Mouse (Mus musculus) forebrain, embryonic 12.5 days (tissue): ENCODE results near the gene R3hdm2. TPM values are rescaled to one million over a fixed set of nuclear protein-coding genes. Genes with fewer than 3 reads are reported as not detected.

ENCODE experiments used
- ATAC-seq: fragments of 200-750 bp; cut with Nextera tagmentation; 2 replicates; pipeline ENCODE4 v1.8.0; 2017; ENCODE audit warnings: moderate TSS enrichment; ENCODE audit not compliant: low FRiP score
- H3K27ac ChIP-seq: fragments of 300-500 bp; sonication (generic); 2 replicates; pipeline ENCODE4 v1.5.1; 2016; ENCODE audit warnings: mild to moderate bottlenecking
- H3K27me3 ChIP-seq: fragments of 300-500 bp; sonication (generic); 2 replicates; pipeline ENCODE4 v1.6.1; 2016; ENCODE audit warnings: mild to moderate bottlenecking
- H3K36me3 ChIP-seq: fragments of 300-500 bp; sonication (generic); replicated peaks from 2 replicates; pipeline ENCODE4 v1.6.1; 2016; ENCODE audit warnings: mild to moderate bottlenecking
- H3K4me1 ChIP-seq: fragments of 300-500 bp; sonication (generic); 2 replicates; pipeline ENCODE4 v1.6.1; 2016
- H3K4me2 ChIP-seq: fragments of 300-500 bp; sonication (generic); 2 replicates; pipeline ENCODE4 v1.6.1; 2016; ENCODE audit warnings: mild to moderate bottlenecking, moderate library complexity
- H3K4me3 ChIP-seq: fragments of 300-500 bp; sonication (generic); replicated peaks from 2 replicates; pipeline ENCODE4 v1.5.1; 2016; ENCODE audit warnings: mild to moderate bottlenecking
- H3K9ac ChIP-seq: fragments of 300-500 bp; sonication (generic); 2 replicates; pipeline ENCODE4 v1.6.1; 2016; ENCODE audit warnings: mild to moderate bottlenecking
- H3K9me3 ChIP-seq: fragments of 300-500 bp; sonication (generic); 2 replicates; pipeline ENCODE4 v1.6.1; 2016
- WGBS: fragments of 180-500 bp; shearing (Covaris S2); methylation state at CpG from one replicate; pipeline ENCODE4 v1.1.7; 2016; 5-methylcytosine and 5-hydroxymethylcytosine counted together
- polyA plus RNA-seq: library from polyadenylated mRNA; unstranded; fragments of >200 nt; fragmentation: Nextera tagmentation; extraction: Ambion mirVana; gene quantifications from 2 replicates; pipeline ENCODE4 v1.2.1, GENCODE M21; 2016

The R3hdm2 gene
- polyA plus RNA-seq, 1 experiment from 2014 or later: 37.5 TPM

GRCm38 (mm10) chr10:127341891-127342639, 38.1 kb upstream of the R3hdm2 start, which contains the start of gene Gli1:
Gene Gli1, minus strand, starts transcription at chr10:127341974.
- peak within 1 kb of the TSS; percentile 70 for H3K27ac ChIP-seq
- peak; percentile 28; the same call in 1 of the 2 replicates for ATAC-seq
- no peaks in the 10 kb centered on the region for H3K36me3 ChIP-seq
- H3K9me3 ChIP-seq: no peaks in the 10 kb centered on the region
- peaks cover 38% of the 10 kb centered on the region for H3K4me1 ChIP-seq
- WGBS: under 1% methylated on average over 28 of the region's 29 CpGs
- H3K27me3 ChIP-seq: peaks cover 42% of the 10 kb centered on the region
- peak within 1 kb of the TSS; percentile 78 for H3K4me2 ChIP-seq
- peak within 1 kb of the TSS; percentile 41 for H3K4me3 ChIP-seq
- H3K9ac ChIP-seq: peak within 1 kb of the TSS; percentile 49

DNA sequence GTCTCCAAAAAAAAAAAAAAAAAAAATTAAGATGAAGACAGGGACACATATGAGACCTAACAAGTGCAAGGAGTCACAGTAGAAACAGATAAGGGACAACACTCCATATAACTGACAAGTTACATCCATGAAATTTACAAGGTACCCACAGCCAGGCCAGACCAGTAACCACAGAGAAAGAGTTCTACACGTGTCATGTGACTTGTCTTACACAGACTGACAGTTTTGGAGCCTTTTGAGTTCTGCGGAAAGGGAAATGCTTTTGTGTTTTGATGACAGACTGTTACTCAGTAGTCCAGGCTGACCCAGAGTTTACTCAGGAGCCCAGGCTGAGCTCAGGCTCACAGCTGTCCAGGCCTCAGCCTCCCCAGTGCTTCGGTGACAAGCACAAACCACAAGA, 37.1 kb upstream of the R3hdm2 start:
- no peaks in the 10 kb centered on the region for H3K9me3 ChIP-seq
- WGBS: 72% methylated on average over 3 of the region's 3 CpGs
- no peak overlapping the region for H3K4me2 ChIP-seq
- no peak overlapping the region for H3K9ac ChIP-seq
- H3K27ac ChIP-seq: no peak overlapping the region
- H3K4me1 ChIP-seq: peaks cover 38% of the 10 kb centered on the region
- no peak overlapping the region for H3K4me3 ChIP-seq
- no peaks in the 10 kb centered on the region for H3K36me3 ChIP-seq
- H3K27me3 ChIP-seq: peaks cover 41% of the 10 kb centered on the region
- no peak for ATAC-seq

DNA sequence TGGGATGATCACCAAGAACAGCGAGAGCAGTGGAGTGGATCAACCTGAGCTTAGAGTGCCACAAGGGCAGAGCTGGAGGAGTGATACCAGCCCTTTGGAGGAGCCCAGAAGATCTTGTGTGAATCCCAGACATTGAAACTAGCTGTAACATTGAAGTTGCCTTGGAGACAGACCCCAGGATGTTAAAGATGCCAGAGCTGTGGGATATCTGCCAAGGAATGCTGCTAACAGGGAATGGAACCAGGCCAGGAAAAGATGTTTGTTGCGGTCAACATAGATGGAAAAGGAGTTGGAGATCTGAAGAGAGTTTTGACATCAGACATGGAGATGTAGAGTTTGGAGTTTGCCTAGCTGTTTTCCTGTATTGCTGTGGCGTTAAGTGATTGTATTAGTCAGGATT, 34.0 kb upstream of the R3hdm2 start:
- Histone ChIP-seq H3K36me3 (no peaks in the 10 kb centered on the region), H3K27ac (no peak overlapping the region), H3K9me3 (no peaks in the 10 kb centered on the region), H3K9ac (no peak overlapping the region), H3K4me1 (peaks cover 22% of the 10 kb centered on the region), H3K4me2 (no peak overlapping the region), H3K4me3 (no peak overlapping the region), H3K27me3 (peaks cover 26% of the 10 kb centered on the region)
- WGBS: 86% methylated on average over 3 of the region's 3 CpGs
- no peak for ATAC-seq

- H3K4me3 ChIP-seq: no peak overlapping the region
- H3K4me2 ChIP-seq: no peak overlapping the region
- H3K27me3 ChIP-seq: peaks cover 23% of the 10 kb centered on the region
- H3K9ac ChIP-seq: no peak overlapping the region
- 66% methylated on average over 3 of the region's 4 CpGs for WGBS
- no peaks in the 10 kb centered on the region for H3K36me3 ChIP-seq
- H3K9me3 ChIP-seq: no peaks in the 10 kb centered on the region
- no peak overlapping the region for H3K27ac ChIP-seq
- H3K4me1 ChIP-seq: peaks cover 8% of the 10 kb centered on the region
- no peak for ATAC-seq
Observed at GRCm38 (mm10) chr10:127348957-127349356, 31.2 kb upstream of the R3hdm2 start.

DNA sequence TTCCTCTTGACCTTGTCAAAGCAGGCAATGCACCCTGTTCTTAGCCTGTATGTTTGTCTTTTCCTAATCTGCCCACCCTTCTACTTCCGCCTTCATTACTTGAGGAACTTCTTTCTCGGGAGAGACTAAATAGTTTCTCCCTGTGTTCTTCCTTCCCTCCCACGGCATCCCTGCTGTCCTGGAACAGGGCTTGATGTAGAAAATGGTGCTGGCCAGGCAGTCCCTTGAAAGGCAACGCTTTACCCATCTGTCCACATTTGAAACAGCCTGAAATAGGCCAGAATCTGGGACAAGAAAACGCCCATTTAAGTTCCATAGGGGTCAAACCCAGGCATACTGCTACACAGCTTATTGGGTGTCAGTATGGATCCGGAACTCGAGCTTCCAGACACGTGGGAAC, 30.3 kb upstream of the R3hdm2 start:
- Histone ChIP-seq H3K9me3 (no peaks in the 10 kb centered on the region), H3K4me1 (peaks cover 8% of the 10 kb centered on the region), H3K9ac (no peak overlapping the region), H3K27ac (no peak overlapping the region), H3K4me2 (no peak overlapping the region), H3K36me3 (no peaks in the 10 kb centered on the region), H3K27me3 (peaks cover 30% of the 10 kb centered on the region), H3K4me3 (no peak overlapping the region)
- no peak for ATAC-seq
- WGBS: 83% methylated on average over 8 of the region's 8 CpGs

DNA sequence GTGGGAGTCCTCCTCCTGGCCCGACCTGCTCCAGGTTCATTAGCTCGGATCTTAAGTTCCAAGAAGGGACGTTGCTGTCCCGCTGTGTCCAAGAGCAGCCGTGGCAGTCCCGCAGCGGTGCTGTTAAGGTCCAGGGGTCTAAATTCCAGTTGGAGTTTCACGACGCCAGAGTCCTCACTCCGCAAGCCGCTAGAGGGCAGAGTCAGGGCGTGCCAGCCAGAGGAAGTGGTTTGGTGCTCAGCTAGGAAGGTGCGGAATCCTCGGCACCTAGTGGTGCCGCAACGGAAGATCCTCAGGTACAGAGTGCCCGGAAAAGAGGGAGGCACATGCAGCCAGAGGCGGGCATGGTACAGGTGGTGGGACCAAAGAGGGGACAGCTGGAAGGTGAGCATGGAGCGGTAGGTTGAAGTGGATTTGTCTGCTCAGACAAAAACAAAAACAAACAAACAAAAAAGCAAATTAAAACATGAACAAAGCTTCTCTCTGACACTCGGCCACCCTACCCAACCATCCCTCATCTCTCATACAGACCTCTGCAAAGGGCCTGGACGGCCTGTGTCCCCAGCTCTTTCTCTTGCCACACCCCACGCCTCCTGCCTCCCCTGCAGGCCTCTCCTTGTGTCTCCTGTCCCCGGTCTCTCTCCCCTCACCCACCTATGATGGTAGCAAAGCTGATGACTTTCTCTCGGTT, 29.4 kb upstream of the R3hdm2 start:
- Histone ChIP-seq H3K36me3 (no peaks in the 10 kb centered on the region), H3K9me3 (no peaks in the 10 kb centered on the region), H3K4me2 (peak overlapping the region; percentile 50), H3K27ac (no peak overlapping the region), H3K9ac (no peak overlapping the region), H3K4me1 (peaks cover 8% of the 10 kb centered on the region), H3K4me3 (peak overlapping the region; percentile 23; the same call in 1 of the 2 replicates), H3K27me3 (peaks cover 30% of the 10 kb centered on the region)
- 11% methylated on average over 24 of the region's 24 CpGs for WGBS
- peak; percentile 77 for ATAC-seq

GRCm38 (mm10) chr10:127351285-127351595, 28.9 kb upstream of the R3hdm2 start:
- Histone ChIP-seq H3K9me3 (no peaks in the 10 kb centered on the region), H3K4me3 (no peak overlapping the region), H3K4me1 (peaks cover 8% of the 10 kb centered on the region), H3K4me2 (peak overlapping the region; percentile 50; the same call in 1 of the 2 replicates), H3K27me3 (peaks cover 30% of the 10 kb centered on the region), H3K27ac (no peak overlapping the region), H3K36me3 (no peaks in the 10 kb centered on the region), H3K9ac (no peak overlapping the region)
- no peak for ATAC-seq
- WGBS: 89% methylated on average over 8 of the region's 8 CpGs

DNA sequence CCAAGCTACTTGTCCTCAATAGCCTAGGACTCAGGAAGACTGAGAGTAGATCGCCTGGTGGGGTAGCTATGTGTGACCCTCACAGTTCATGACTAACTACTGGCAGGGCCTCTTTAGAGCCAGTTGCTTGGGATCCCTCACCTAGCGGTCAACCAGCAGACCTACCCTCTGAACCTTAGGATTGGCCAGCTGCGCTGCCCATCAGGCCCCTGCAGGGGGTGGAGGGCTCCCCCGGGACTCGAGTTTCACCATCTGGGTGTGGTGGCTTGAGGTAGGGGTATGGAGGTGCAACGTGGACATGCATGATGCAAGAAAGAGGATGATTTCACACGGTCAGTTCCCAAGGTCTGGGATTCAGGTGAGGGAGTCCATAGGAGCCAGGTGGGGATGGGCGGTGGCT, 28.4 kb upstream of the R3hdm2 start:
- Histone ChIP-seq H3K9ac (no peak overlapping the region), H3K36me3 (no peaks in the 10 kb centered on the region), H3K4me1 (peaks cover 8% of the 10 kb centered on the region), H3K9me3 (no peaks in the 10 kb centered on the region), H3K27ac (no peak overlapping the region), H3K27me3 (peaks cover 30% of the 10 kb centered on the region), H3K4me3 (no peak overlapping the region), H3K4me2 (no peak overlapping the region)
- no peak for ATAC-seq
- 75% methylated on average over 8 of the region's 8 CpGs for WGBS

DNA sequence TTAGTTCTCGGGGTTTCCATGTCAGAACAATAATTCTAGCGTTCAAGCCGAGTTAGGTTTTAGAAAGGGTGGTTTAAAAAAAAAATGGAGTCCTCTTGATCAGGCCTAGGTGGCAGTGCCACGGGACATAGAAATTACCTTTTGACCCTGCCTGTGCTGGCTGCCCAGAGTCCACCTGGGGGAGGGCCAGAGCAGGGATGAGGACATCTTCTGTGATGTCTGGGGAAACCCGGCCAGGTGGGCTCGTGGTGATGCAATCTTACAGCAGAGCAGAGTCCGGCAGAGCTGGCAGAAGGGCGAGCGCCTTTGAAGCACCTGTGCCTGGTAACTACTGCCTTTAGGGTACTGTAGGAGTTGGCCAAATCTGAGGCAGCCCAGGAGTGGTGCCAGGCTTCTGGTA, 27.9 kb upstream of the R3hdm2 start:
- H3K36me3 ChIP-seq: no peaks in the 10 kb centered on the region

GRCm38 (mm10) chr10:127352766-127353165, 27.4 kb upstream of the R3hdm2 start:
- ATAC-seq: no peak
- Histone ChIP-seq H3K9me3 (no peaks in the 10 kb centered on the region), H3K4me3 (no peak overlapping the region), H3K4me2 (no peak overlapping the region), H3K27me3 (peaks cover 30% of the 10 kb centered on the region), H3K9ac (no peak overlapping the region), H3K4me1 (peaks cover 8% of the 10 kb centered on the region), H3K36me3 (no peaks in the 10 kb centered on the region), H3K27ac (no peak overlapping the region)
- WGBS: 95% methylated on average over 11 of the region's 11 CpGs

More for the DNA sequence above, 27.9 kb upstream of the R3hdm2 start:
- Histone ChIP-seq H3K4me3 (no peak overlapping the region), H3K9ac (no peak overlapping the region), H3K9me3 (no peaks in the 10 kb centered on the region), H3K27ac (no peak overlapping the region), H3K4me2 (no peak overlapping the region), H3K27me3 (peaks cover 30% of the 10 kb centered on the region), H3K4me1 (peaks cover 8% of the 10 kb centered on the region)
- WGBS: 86% methylated on average over 9 of the region's 9 CpGs
- no peak for ATAC-seq

DNA sequence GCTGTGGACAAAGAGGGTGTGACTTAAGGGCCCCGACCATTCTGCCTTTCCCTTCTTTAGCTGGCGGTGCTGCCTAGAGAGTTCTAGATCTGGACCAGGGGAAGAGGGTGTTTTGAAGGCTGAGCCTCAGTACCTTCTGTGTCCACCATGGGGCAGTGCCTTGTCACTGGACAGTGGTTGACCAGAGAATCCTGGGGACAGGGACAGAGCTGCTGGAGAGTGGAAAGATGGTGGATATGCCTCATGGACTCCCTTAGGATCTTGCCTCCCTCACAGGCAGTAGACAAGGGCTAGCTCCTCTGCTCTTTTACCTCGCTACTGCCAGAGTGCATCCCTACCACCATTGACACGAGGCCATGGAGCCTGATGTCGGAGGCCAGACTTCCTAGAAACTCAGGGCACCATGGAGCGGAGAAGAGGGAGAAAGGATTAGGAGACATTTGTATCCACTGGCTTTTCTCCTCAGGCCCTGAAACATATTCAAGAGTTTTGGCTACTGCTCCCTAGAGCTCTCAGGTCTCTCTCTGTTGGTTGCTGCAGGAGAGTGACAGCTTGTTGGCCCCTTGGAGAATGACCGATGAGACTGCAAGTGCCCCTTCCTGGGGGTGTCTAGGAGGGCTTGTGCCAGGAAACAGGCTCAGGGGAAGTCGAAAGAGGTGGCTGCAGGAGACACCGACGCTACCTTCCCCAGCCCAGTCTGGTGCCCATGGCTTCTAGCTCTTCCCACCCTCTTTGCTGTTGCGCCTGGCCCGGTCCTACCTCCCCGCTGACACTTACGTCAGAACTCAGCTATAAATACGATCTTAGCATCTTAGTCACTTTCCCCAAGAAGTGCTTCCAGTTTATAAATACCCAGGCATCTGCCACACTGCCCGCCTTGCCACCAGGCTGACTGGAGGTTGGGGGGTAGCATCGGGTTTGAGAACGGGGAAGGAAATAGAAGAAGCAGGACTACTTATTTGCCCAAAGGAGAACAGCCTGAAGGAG, 25.9 kb upstream of the R3hdm2 start, which contains the start of gene Inhbe:
TSS of gene Inhbe (minus strand) at position 503 of the 987 bp plus-strand sequence.
- Histone ChIP-seq H3K27me3 (peaks cover 30% of the 10 kb centered on the region), H3K9ac (no peak within 1 kb of the TSS), H3K4me1 (peaks cover 8% of the 10 kb centered on the region), H3K27ac (no peak within 1 kb of the TSS), H3K4me3 (no peak within 1 kb of the TSS), H3K9me3 (no peaks in the 10 kb centered on the region), H3K4me2 (no peak within 1 kb of the TSS), H3K36me3 (no peaks in the 10 kb centered on the region)
- 87% methylated on average over 18 of the region's 18 CpGs for WGBS
- ATAC-seq: no peak

DNA sequence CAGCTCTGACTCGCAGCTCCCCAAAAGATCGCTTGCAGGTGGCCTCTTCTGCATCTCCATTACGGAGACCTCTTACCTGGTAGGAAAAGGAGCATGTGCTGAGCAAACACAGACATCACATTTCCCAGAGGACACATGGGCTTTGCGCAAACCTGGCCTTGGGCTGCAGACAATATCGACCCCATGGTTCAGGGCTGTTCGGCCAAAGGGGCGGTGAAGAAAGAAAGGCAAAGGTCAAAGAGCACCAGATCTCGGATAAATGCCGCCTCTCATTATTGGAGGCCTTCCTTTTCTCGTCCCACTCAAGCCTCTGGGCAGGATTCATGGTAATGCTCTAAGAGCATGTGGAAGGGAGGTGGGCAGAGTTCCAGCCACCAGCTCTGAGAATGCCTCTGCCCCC, 24.8 kb upstream of the R3hdm2 start:
- WGBS: 61% methylated on average over 10 of the region's 10 CpGs
- ATAC-seq: no peak
- H3K9me3 ChIP-seq: no peaks in the 10 kb centered on the region

More for the DNA sequence above, 24.8 kb upstream of the R3hdm2 start:
- H3K4me1 ChIP-seq: peaks cover 5% of the 10 kb centered on the region
- no peak overlapping the region for H3K4me3 ChIP-seq
- H3K27ac ChIP-seq: no peak overlapping the region
- no peaks in the 10 kb centered on the region for H3K36me3 ChIP-seq
- H3K27me3 ChIP-seq: peaks cover 21% of the 10 kb centered on the region
- H3K4me2 ChIP-seq: no peak overlapping the region
- H3K9ac ChIP-seq: no peak overlapping the region
